Mouse (Mus musculus) cerebellum, adult 9-10 months (tissue): ENCODE data around the gene Dis3l.

ENCODE experiments used
- DNase-seq: peaks from one replicate; pipeline ENCODE4 v3.0.0; 2022

Dis3l gene

DNA sequence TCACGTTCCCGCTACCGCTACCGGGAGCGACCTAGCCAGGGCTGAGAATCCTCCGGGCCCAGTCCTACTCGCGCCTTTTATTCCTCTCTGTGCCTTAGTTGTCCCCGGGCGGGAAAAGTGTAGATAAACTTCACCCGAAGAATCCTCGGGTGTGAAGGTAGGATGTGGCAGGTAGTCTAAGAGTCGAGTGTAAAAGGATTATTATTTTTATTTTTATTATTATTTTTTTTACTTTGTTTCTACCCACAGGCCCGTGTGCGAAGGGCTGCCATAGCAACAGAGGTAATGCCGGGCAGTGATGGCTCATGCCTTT lies at the start of gene Dis3l:
Gene Dis3l, minus strand, starts transcription at position 35 of the 313 bp plus-strand sequence.
- peak; percentile 64 for DNase-seq

DNA sequence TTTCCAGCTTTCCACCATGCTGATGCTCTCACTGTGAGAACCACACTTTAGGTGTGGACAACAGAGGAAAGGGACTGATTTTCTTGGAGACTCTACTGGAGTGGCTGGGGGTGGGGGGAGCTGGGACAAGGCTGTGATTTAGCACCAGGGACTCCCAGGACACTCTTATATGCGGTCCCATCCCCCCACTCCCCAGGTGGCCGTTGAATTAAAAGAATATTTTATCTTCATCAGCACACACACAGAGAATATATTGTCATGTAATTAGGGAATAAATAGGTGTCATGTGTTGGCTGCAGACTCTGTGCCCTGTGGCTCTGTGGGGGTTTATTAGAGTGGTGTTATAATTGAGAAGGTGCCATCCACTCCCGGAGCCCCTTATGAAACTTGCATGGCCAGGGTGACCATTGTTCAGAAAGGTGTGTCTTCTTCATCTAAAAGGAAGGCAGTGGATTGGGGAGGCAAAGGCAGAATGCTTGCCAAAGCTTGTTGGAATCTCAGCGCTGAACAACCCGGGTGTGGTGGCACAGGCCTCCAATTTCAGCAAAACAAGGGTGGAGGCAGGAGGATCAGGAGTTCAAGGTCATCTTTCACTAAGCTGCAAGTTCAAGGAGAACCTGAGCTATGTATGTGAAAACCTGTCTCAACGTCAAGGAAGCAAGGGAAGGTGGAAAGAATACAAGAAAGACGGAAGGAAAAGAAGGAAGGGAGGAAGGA lies 48.6 kb upstream of the Dis3l start:
- DNase-seq: no peak

DNA sequence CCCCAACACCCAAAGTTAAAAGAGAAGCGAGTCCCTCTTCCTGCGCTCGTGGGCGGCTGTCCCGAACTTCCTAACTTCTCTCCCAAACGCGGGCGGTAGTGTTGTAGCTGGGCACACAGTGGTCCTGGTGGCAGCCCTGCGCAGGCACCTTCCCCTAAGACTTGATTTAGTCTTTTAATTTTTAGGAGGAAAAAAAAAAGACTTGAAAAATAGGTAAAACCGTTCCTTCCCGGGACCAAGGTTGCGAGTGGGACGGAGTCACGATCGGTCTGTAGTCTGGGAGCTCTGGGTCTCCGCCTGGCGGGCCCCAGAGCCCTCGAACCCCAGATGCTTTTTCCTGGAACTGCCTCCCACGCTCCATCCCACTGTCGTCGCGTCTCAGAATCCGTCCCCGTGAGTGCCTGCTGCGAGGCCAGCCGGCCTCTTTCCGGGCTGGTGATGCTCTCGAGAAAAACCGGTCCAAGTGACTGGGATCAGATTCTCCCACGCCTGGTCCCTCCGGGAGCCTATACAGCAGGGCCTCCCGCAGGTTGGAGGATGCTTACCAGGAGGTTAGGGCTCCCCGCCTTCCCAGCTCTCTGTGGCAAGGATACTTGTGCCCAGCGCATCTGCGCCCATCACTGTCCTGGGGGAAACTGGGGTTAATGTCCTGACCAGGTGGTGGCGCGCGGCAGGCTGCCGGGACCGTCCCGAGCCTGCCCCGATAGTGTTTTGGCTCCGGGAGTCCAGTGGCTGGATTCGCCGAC lies 45.6 kb upstream of the Dis3l start:
- DNase-seq: peak; percentile 88

- peak; percentile 74 for DNase-seq
These were observed 44.7 kb upstream of the Dis3l start, which contains the start of gene Megf11 for GRCm38 (mm10) chr9:64385511-64386465. Gene Megf11 (plus strand): TSS chr9:64385626.

DNA sequence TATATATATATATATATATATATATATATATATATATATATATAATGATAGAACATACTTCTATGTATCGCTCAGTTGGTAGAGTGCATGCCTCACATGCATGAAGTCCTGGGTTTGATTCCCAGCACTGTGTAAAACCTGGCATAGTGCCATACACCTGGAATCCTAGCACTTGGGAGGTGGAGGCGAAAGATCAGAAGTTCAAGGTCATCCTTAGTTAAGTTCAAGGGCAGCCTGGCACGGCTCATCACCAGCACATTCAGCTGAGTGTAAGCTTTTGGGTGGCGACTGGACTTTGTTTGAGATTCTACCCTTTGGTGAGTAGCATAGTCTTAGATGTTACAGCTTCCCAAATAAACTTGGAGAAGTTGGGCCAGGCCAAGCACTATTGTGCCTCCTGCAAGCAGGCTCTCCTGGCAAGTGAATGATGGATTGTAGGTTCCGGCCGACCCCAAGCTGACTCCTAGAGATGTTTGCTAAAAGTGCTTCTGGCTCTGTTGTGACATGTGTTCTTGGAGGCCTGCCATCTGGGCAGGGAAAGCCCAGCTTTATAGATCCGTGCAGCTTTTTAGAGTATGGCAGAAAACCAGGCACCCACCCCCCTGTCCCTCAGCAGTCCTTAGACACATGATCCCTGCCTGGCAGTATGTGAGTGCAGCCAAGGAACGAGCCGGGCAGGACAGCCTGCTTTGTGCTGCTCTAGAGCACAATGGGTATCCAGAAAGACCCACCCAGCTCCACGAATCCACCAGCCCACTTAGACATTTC lies 42.1 kb upstream of the Dis3l start:
- no peak for DNase-seq

DNA sequence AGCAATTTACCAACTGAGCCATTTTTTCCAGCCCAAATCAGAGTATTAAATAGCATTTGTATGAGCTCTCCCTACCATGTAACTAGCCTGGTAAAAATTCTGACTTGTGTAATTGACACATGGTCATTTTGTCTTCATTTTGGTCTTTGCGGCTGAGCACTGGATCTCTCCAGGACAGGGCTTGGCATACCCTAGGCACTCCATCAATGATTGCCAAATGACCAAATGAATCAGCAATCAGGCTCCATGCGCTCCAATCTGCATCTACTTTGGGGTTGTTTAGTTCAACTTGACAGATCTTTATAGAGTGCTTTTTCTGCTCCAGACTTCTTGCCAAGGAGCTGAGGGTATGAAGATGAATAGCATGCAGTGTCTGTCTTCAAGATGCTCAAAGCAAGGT lies 35.3 kb upstream of the Dis3l start:
- no peak for DNase-seq

DNA sequence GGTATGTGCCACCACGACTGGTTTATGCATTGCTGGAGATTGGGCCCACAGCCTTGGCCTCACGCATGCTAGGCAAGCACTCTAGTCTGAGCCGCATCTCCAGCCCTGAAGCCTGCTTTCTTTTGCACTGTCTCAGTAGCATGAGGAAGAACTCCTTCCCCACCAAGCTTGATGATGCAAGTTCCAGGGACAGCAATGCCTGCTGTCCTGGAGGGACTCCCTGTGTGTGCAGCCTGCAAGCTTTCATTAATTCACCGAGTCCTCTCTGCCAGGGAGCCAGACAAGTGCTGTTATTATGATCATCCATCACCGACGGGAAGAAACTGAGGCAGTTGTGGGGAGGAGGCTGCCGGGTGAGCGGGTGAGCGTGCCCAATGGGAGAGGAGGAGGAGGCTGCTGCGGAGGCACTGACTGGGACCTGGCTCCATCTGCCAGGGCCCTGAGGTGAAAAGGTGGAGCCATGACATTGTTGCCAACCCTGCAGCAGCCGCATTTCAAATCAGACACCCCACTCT lies 30.3 kb upstream of the Dis3l start:
- DNase-seq: no peak

GRCm38 (mm10) chr9:64369871-64370270 lies 28.8 kb upstream of the Dis3l start:
- no peak for DNase-seq

- DNase-seq: no peak
These were observed 20.3 kb upstream of the Dis3l start for GRCm38 (mm10) chr9:64361231-64361950.

DNA sequence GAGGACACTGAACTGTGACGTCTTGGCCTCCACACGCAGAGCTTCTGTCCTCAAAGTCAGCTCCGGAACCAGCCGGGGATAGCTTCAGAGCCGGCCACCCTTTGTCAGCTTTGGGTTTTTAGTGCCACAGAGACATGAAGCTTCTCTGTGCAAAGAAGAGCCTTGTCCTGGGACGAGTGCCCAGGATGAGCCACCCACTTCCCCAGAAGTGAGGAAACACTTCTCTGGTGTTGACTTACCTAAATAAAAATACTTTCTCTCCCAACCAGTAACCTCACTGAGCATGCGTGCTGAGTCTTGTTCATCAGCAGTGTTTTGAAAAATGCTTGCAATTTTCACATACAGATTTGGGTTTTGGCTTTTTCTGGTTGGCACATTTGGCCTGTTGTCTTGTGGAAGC lies 14.5 kb upstream of the Dis3l start:
- no peak for DNase-seq

DNA sequence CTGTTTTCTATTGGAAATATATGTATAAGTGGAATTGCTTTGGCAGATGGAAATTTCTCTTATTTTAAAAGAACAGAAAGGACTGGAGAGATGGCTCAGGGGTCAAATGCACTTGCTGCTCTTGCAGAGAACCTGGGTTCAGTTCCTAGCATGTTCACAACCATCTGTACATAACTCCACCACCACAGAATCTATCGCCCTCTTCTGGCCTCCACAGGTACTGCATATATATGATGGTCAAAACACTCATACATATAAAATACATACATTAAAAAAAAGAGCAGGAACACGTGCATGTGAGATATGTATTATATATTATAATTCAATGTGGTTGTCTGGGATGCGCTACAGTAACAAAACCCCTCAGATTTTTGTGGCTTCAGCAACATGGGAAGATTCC lies 10.1 kb upstream of the Dis3l start:
- no peak for DNase-seq

GRCm38 (mm10) chr9:64349490-64349889 lies 8.4 kb upstream of the Dis3l start:
- no peak for DNase-seq

GRCm38 (mm10) chr9:64347377-64347776 lies 6.3 kb upstream of the Dis3l start:
- peak; percentile 35 for DNase-seq

DNA sequence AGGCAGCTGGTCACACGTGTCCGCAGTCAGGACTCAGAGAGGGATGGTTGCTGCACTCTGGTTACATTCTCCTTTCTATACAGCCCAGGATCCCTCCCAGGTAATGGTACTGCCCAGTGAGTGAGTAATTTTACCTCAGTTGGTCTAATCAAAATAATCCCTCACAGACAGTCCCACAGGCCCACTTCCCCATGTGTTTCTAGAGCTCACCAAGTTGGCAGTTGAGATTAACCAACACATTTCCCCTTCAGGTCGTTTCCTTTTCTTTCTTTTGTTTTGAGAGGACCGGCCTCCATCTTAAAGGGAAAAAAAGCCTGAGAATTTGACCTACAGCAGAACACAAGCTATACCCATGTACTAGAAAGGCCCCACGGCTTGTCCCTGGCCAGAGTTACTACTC lies 4.8 kb upstream of the Dis3l start:
- no peak for DNase-seq

DNA sequence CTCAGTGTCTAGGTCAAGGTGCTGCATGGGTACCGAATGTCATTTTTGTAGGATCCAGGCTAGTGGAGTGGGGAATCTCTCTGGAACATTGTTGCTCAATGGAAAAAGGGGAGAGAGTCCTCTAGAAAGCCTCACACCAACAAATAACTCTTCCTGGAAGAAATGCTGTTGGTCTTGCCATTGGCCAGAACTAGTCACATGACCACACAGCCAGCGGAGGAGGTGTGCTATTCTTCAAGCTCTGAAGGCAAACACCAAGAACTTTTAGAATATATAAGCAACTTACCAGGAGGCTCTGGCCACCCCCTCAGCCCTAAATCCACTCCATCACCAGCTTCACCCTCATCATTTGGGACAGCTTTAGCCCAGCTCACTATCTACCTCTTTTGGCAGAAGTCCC lies 2.6 kb upstream of the Dis3l start:
- DNase-seq: no peak

- no peak for DNase-seq
These were observed 583 bp upstream of the Dis3l start for GRCm38 (mm10) chr9:64341671-64342070.

- peak; percentile 79 for DNase-seq
These were observed 486 bp downstream of the Dis3l start for GRCm38 (mm10) chr9:64340351-64341253.

GRCm38 (mm10) chr9:64339361-64339760 lies 1.7 kb downstream of the Dis3l start:
- DNase-seq: peak; percentile 39

GRCm38 (mm10) chr9:64335825-64336224 lies 5.3 kb downstream of the Dis3l start:
- DNase-seq: no peak

GRCm38 (mm10) chr9:64323976-64324375 lies 17.1 kb downstream of the Dis3l start:
- no peak for DNase-seq

DNA sequence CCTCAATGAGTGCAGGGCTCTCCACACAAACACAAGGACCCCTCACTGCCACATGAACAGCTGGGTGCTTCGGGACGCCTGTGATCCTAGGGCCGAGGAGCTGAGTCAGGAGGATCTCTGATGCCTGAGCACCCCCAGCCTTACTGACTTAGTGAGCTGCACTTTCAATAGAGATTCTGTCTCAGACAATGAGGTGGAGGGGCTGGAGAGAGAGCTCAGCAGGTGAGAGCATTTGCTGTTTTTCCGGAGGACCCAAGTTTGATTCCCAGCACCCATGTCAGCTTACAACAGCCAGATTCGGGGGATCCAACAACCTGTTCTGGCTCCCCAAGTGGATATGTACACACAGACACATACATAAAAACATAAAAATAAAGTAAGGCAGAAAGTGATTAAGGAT lies 24.1 kb downstream of the Dis3l start:
- no peak for DNase-seq
